Mouse (Mus musculus) stomach, postnatal 0 days (tissue): ENCODE data around the gene AF067061.
"Not testable (repeated sequence)": the region's sequence is repeated elsewhere in the genome, so short reads cannot be mapped to it uniquely, and the experiment has no call there.

ENCODE experiments used
- CTCF ChIP-seq: IDR thresholded peaks from 2 replicates; pipeline ENCODE4 v1.5.1; 2016; ENCODE audit warnings: antibody characterized with exemption, low read depth, mild to moderate bottlenecking, moderate library complexity
- EP300 ChIP-seq: optimal IDR thresholded peaks from 2 replicates; pipeline ENCODE3; 2016; ENCODE audit warnings: antibody characterized with exemption

- not testable (repeated sequence) for TF ChIP-seq CTCF, EP300
These were observed 24.1 kb upstream of the AF067061 start, which contains the start of gene Gm21731 for GRCm38 (mm10) chr13:120238811-120239210.
